Mouse (Mus musculus) T-helper 2 cell (primary cell): ENCODE measurements around the gene Cpt1b.

ENCODE experiments used
- in situ Hi-C: fragments of 300-600 bp; cut with MboI, MseI; formaldehyde crosslinking; loops from one replicate; pipeline ENCODE4 v1.15.1; 2025; ENCODE audit warnings: high pct_unique_total_duplicates

The Cpt1b gene

GRCm38 (mm10) chr15:89425711-89426121 is at the start of gene Cpt1b:
Gene Cpt1b, minus strand, starts transcription at chr15:89425863.
- in situ Hi-C loops = no loop called here

DNA sequence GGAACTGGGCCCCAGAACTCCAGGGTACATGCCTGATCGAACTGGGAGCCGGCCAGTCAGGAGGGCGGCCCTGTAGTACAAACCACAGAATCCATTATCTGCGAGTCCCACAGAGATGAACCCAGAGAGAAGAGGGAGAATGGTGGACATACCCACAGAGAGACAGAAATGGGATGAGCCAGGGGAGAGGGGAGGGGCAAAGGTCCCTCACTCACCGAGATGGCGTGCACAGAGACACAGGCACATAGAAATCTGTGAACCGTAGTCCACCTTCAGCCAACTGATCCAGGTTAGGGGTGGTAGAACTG is 49.6 kb upstream of the Cpt1b start:
- in situ Hi-C loops = no loop called here

- in situ Hi-C loops = no loop called here
Observed at GRCm38 (mm10) chr15:89474596-89475292, 49.1 kb upstream of the Cpt1b start.

DNA sequence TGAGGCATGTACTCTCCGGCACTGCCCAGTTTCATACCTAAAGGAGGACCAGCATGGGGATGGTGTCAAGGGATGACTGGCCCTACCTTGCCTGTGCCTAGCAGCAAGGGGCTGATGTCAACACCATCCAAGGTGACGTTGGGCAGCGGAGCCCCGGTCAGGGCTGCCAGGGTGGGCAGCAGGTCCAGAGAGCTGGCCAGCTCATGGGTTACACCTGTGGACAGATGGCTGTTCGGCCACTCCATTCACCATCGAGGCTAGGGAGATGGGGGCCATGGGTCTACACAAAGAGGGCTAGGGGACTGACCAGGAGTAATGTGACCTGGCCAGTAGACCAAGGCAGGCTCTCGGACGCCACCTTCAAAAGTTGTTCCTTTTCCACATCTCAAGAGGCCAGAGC is 48.3 kb upstream of the Cpt1b start:
- in situ Hi-C loops = no loop called here

DNA sequence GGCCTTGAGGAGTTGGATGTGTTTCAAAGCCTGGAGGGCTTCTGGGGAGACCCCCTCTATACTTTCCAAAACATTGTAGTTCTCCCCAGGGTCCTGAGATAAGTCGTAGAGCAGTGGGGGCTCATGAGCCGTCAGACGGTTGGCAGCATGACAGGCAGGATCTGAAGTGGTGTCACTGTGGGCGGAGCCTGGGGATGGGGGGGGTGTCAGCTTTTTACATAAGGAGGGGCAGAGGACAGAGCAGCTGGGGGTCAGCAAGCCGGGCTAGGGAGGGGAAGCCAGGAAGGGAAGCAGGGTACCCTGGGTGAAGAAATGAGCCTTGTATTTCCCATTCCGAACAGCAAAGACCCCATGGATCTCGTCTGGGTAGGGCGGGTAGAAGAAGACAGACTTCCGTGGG is 47.7 kb upstream of the Cpt1b start:
- in situ Hi-C loops = no loop called here

GRCm38 (mm10) chr15:89471476-89471875 is 45.8 kb upstream of the Cpt1b start:
- in situ Hi-C loops = no loop called here

DNA sequence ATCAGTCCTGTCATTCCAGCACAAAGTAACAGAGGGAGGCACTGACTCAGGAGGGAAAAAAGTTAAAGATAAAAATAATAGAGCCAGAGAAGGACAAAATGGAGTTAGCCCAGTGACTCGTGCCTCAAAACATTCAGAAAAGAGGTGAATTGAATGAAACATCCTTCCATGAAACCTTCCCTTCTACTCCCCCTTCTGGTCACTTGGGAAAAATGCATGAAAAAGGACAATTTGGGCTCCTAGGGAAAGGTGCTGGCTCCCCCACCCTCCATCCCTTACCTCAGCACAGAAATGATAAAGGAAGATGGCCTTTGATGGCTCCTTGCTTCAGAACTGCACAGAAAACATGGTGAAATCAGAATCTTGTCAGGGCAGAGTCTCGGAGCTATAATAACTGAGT is 42.9 kb upstream of the Cpt1b start:
- in situ Hi-C loops = no loop called here

DNA sequence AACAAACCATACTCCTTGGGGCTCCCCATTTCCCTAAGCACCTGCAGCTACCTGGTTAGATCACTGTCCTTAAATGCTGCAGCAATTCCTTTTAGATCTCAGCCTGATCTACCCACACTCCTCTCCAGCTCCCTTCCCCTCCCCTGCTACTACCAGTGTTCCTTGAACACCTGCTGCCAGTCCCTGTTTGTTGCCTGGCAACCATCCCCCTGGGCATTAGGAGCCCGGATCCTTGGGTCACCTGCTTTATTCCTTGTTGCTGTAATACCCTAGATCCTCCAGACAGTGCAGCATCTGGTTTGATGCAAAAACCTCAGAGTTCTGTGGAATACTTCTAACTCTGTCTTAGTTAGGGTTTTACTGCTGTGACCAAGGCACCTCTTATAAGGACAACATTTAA is 39.4 kb upstream of the Cpt1b start:
- in situ Hi-C loops = no loop called here

DNA sequence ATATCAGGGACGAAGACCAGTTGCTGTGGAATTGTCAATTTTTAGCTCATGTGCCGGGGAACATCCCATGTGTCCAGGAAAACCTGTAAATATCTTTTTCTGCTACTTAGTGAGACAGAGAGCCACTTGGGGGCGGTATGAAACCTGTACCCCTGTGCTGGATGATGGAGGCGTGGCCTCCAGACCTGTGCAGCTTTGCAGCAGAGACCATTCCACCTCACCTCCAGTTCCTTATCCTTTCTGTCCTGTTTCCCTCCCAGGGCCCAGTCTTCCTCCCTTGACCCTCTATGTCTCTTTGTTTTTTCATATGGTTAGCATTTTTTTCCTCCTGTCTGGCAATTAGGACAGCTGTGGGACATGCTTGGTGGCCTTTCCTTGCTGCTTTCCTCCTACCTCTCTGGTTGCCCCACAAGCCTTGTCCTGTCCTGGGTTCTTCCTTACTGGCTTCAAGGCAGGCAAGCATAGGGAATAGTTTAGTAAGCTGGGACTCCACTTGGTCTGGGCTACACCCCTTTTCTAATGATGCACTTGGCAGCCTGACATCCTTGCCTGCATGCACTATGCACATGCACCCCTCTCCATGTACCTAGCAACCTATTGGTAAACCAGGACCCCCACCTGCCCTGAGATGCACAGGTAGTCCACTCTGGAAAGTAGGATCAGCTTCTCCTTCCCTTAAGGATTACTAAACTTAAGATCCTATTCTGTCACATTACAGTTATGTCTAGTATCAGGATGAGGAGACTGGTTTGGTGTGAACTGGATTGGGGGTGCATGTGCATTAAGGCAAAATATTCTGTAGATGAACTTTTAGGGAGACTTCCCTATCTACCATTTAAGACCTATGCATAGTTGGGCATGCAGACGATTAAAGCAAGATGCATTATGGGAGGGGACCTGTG is 37.9 kb upstream of the Cpt1b start:
- in situ Hi-C loops = no loop called here

GRCm38 (mm10) chr15:89462176-89462575 is 36.5 kb upstream of the Cpt1b start:
- in situ Hi-C loops = no loop called here

DNA sequence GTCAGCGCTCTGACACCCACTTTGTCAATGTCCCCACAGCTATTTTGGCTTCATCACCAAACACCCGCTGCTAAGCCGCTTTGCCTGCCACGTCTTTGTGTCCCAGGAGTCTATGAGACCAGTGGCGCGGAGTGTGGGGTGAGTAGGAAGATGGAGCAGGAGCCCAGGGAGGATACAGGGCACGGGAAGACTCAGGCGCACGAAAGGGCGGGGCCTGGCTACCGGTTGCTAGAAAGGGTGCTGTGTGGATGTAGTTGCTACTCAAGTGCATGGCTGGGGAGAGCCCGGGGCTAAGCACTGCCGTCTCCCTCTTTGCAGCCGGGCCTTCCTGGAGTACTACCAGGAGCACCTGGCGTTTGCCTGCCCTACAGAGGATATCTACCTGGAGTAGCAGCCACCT is 35.7 kb upstream of the Cpt1b start:
- in situ Hi-C loops = no loop called here

DNA sequence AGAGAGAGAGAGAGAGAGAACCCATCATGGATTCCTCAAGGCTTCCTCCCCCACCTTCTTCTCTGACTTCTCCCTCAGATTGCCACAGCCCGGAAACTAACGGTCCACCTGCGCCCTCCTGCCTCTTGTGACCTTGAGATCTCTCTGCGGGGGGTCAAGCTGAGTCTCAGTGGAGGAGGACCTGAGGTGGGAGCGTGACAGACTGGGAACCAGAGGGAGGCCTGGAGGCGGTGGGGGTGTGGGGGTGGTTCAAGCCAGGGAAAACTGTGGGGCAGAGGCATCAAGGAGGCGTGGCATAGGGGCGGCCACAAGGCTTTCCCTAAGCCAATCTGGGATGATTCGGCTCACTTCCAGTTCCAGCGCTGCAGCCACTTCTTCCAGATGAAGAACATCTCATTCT is 34.6 kb upstream of the Cpt1b start:
- in situ Hi-C loops = no loop called here

GRCm38 (mm10) chr15:89459821-89460220 is 34.2 kb upstream of the Cpt1b start:
- in situ Hi-C loops = no loop called here

DNA sequence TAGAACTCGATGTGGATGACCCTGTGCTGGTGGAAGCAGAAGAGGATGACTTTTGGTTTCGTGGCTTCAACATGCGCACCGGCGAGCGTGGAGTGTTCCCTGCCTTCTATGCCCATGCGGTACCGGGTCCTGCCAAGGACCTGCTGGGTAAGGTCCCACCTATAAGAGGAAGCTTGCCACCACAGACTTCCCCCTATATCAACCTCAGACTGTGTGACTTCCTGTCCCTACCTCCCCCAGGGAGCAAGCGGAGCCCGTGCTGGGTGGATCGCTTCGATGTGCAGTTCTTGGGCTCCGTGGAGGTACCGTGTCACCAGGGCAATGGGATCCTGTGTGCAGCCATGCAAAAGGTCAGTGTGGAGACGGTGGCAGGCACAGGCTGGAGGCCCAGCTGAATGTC is 33.3 kb upstream of the Cpt1b start:
- in situ Hi-C loops = no loop called here

GRCm38 (mm10) chr15:89455642-89456041 is 30.0 kb upstream of the Cpt1b start:
- in situ Hi-C loops = no loop called here

- in situ Hi-C loops = no loop called here
Observed at GRCm38 (mm10) chr15:89454857-89455256, 29.2 kb upstream of the Cpt1b start.

GRCm38 (mm10) chr15:89453865-89454478 is 28.3 kb upstream of the Cpt1b start, which contains the start of gene Mapk8ip2:
Gene Mapk8ip2, plus strand, starts transcription at chr15:89453913.
- in situ Hi-C loops = no loop called here

DNA sequence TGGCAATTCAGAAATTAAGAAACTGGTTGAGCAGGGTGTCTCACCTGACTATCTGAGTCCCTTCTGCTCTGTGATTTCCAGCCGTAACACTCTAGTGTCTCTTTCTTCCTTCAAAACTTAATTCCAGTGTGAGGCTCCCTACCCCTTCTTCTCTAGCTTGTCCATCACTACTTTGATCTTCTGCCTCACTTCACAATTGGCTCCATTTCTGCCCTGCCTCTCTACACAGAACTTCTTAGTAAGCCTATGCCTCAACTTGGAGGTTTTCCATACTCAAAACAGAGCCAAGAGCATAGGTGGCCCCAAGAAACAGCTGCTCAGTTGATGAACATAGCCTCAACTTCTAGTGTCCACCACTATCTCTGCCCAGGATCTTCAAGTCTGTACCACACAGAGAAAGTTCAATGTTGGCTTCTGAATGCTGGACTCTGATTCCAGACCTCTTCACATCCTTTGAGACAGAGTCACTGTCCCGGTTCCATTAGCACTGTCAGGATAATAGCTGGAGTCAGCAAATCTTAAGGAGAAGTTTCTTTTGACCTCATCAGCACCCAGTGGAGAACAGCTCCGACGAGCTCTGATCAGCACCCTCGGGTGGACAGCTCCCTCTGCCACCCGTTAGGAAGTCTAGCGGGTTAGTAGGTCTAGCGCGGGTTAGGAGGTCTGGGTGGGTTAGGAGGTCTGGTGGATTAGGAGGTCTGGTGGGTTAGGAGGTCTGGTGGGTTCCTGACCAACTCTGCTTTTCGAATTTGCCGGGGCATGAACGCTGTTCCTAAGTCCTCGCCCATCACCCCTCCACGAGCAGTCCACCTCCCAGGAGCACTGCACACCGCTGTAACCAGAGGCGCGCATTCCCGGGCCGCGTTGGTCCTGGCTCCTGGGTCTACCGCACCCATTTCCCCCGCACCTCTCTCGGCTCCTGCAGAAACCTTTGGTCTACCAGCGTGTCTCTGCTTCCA is 27.5 kb upstream of the Cpt1b start:
- in situ Hi-C loops = no loop called here

GRCm38 (mm10) chr15:89442486-89443070 is 16.9 kb upstream of the Cpt1b start:
- in situ Hi-C loops = no loop called here

- in situ Hi-C loops = no loop called here
Observed at GRCm38 (mm10) chr15:89435878-89436277, 10.2 kb upstream of the Cpt1b start.

DNA sequence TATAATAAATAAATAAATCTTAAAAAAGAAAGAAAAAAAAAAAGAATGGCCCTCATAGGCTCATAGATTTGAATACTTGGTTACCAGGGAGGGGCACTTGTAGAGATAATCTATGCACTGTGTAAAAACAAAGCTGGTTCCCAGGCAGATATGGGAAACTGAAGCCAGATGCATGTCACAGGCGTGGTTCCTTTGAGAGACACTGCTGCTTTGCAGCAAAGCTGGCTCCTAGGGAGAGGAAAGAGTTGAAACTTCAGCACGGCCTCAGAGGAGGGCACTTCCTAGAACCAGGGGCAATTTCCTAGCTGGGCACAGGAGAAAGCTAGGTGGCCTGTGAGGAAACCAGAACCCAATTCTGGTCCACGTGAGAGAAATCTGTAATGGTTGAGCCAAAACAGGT is 8.5 kb upstream of the Cpt1b start:
- in situ Hi-C loops = no loop called here
